Mouse (Mus musculus): Measurements from ENCODE around the gene Lrrc9.

DNA sequence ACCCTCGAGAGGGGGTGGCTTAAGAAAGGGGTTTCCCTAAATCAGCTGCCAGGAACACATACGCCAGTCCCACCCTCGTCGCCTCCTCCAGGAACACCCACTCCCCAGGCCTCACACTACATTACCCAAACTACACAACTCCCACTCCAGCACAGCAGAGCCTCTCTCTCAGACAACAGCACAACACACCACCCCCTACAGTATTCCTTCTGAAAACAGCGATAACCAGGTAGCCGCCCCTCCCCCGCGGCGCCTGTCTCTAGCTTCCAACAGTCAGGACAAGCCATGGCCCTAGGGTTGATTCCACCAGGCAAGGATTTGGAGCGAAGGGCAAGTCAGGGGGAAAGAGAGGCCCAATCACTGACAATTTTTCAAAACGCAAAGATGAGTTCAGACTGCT lies 34.5 kb upstream of the Lrrc9 start:
- TF ChIP-seq CTCF (IDR thresholded peaks at IDR 0.05; ENCODE audit: low read depth, low read length) (no peak), POLR2A (IDR thresholded peaks at IDR 0.05; ENCODE audit: extremely low read depth, insufficient read depth, low read length) (no peak)
